ENCODE assay signal across 30 mouse cellular contexts in genomic region chr7:18733111-18733510, GRCm38 (mm10). TPM values are rescaled to one million over a fixed set of nuclear protein-coding genes. Genes with fewer than 3 reads are reported as not detected.
"Had no signal": no experiment of that assay in that cellular context is flagged by ENCODE, and none has a peak within 500 bp of the region (broad histone marks: within the 10 kb centered on the region; RNA-seq: fewer than 3 reads in every experiment).

No protein-coding gene starts in this region.

- H3K4me2 ChIP-seq: heart, embryonic 12.5 days; hindbrain, embryonic 13.5 days; hindbrain, embryonic 15.5 days; kidney, embryonic 15.5 days; limb, embryonic 12.5 days; liver, embryonic 12.5 days had no signal

- H3K36me3 ChIP-seq: heart, embryonic 12.5 days; hindbrain, embryonic 13.5 days; hindbrain, embryonic 15.5 days; kidney, embryonic 15.5 days; limb, embryonic 12.5 days; liver, embryonic 12.5 days had no signal

- H3K9ac ChIP-seq: forebrain, postnatal 0 days; heart, embryonic 12.5 days; hindbrain, embryonic 13.5 days; hindbrain, embryonic 15.5 days; kidney, embryonic 15.5 days; limb, embryonic 12.5 days; liver, embryonic 12.5 days; liver, embryonic 14.5 days had no signal

- H3K27ac ChIP-seq: hindbrain, embryonic 13.5 days; hindbrain, embryonic 15.5 days; hindbrain, postnatal 0 days; kidney, embryonic 15.5 days; kidney, postnatal 0 days; limb, embryonic 12.5 days; liver, embryonic 12.5 days; liver, embryonic 14.5 days had no signal

- H3K27me3 ChIP-seq: heart, embryonic 12.5 days; hindbrain, embryonic 13.5 days; hindbrain, embryonic 15.5 days; kidney, embryonic 15.5 days; limb, embryonic 12.5 days; liver, embryonic 12.5 days had no signal

- H3K4me3 ChIP-seq: heart, embryonic 12.5 days; hindbrain, embryonic 13.5 days; hindbrain, embryonic 15.5 days; kidney, embryonic 15.5 days; limb, embryonic 12.5 days; liver, embryonic 12.5 days had no signal

- ATAC-seq: forebrain, postnatal 0 days; hindbrain, postnatal 0 days; liver, embryonic 12.5 days had no signal

- H3K4me1 ChIP-seq: heart, embryonic 12.5 days; hindbrain, embryonic 13.5 days; hindbrain, embryonic 15.5 days; kidney, embryonic 15.5 days; limb, embryonic 12.5 days; liver, embryonic 12.5 days had no signal

- H3K9me3 ChIP-seq: heart, embryonic 12.5 days; hindbrain, embryonic 13.5 days; hindbrain, embryonic 15.5 days; kidney, embryonic 15.5 days; limb, embryonic 12.5 days; liver, embryonic 12.5 days had no signal

- DNase-seq: forebrain, postnatal 0 days; gastrocnemius, postnatal 14 days; gastrocnemius, postnatal 36 days; heart, adult 18-20 months; heart, postnatal 10 days; kidney, adult 11 months; kidney, adult 2 months; kidney, adult 9 months; kidney, postnatal 14 days; kidney, postnatal 36 days; layer of hippocampus, adult 9-11 months; layer of hippocampus, postnatal 36 days; left cerebral cortex, postnatal 4 days had no signal

RNA-seq across cellular contexts. Expression of gene Psg22, which starts 15.2 kb away (rescaled TPM):
- polyA plus RNA-seq: forebrain, postnatal 0 days; gonadal fat pad, adult 2 months; heart, embryonic 12.5 days; heart, embryonic 14.5 days; heart, embryonic 16.5 days; hindbrain, embryonic 11.5 days; hindbrain, embryonic 13.5 days; hindbrain, embryonic 15.5 days; hindbrain, postnatal 0 days; intestine, embryonic 14.5 days; kidney, embryonic 15.5 days; kidney, postnatal 0 days; large intestine, adult 2 months; limb, embryonic 12.5 days had no signal

RNA-seq across cellular contexts. Expression of gene Psg20, which starts 47.1 kb away (rescaled TPM):
- polyA plus RNA-seq: forebrain, postnatal 0 days; gonadal fat pad, adult 2 months; heart, embryonic 12.5 days; heart, embryonic 14.5 days; heart, embryonic 16.5 days; hindbrain, embryonic 11.5 days; hindbrain, embryonic 13.5 days; hindbrain, postnatal 0 days; intestine, embryonic 14.5 days; kidney, adult 2 months; kidney, embryonic 15.5 days; kidney, postnatal 0 days; large intestine, adult 2 months; limb, embryonic 12.5 days; limb, embryonic 14.5 days; liver, embryonic 12.5 days; liver, embryonic 14.5 days; liver, embryonic 16.5 days had no signal
